Mouse (Mus musculus) myocyte (in vitro differentiated cells): ENCODE data around the gene Klf15.

Experiments used
- CEBPB ChIP-seq: IDR thresholded peaks from 2 replicates; pipeline ENCODE4 v1.6.1; 2011; ENCODE audit warnings: mild to moderate bottlenecking, moderate library complexity; ENCODE audit not compliant: poor library complexity, insufficient read depth, severe bottlenecking
- E2F4 ChIP-seq: IDR thresholded peaks from one replicate; pipeline ENCODE4 v1.6.1; 2011; ENCODE audit warnings: mild to moderate bottlenecking, control low read depth, moderate library complexity; ENCODE audit not compliant: insufficient read depth
- MAX ChIP-seq: IDR thresholded peaks from one replicate; pipeline ENCODE4 v1.6.1; 2011; ENCODE audit warnings: low read depth, mild to moderate bottlenecking, control low read depth
- MYOD1 ChIP-seq, 3 experiments: IDR thresholded peaks; one replicate each; pipeline ENCODE4 v1.6.1; 2011; ENCODE audit warnings: control low read depth in 2 of 3, low read depth in 2 of 3, mild to moderate bottlenecking in 2 of 3, moderate library complexity in 1 of 3; ENCODE audit not compliant: insufficient read length in 2 of 3, control insufficient read depth in 1 of 3
- POLR2A ChIP-seq: IDR thresholded peaks from one replicate; pipeline ENCODE4 v1.6.1; 2011; ENCODE audit warnings: low read depth, mild to moderate bottlenecking, control low read depth, moderate library complexity; ENCODE audit not compliant: insufficient read length
- POLR2AphosphoS2 ChIP-seq: IDR thresholded peaks from one replicate; pipeline ENCODE4 v1.6.1; 2011; ENCODE audit warnings: low read depth, control low read depth; ENCODE audit not compliant: insufficient read length
- REST ChIP-seq: IDR thresholded peaks from one replicate; pipeline ENCODE4 v1.6.1; 2011; ENCODE audit warnings: mild to moderate bottlenecking, control low read depth, moderate library complexity; ENCODE audit not compliant: insufficient read depth, insufficient read length
- TCF12 ChIP-seq: IDR thresholded peaks from one replicate; pipeline ENCODE4 v1.6.1; 2011; ENCODE audit warnings: mild to moderate bottlenecking, control low read depth; ENCODE audit not compliant: poor library complexity, insufficient read depth, severe bottlenecking
- TCF3 ChIP-seq: IDR thresholded peaks from one replicate; pipeline ENCODE4 v1.6.1; 2011; ENCODE audit warnings: low read depth, control low read depth; ENCODE audit not compliant: insufficient read length
- USF1 ChIP-seq: IDR thresholded peaks from one replicate; pipeline ENCODE4 v1.6.1; 2011; ENCODE audit warnings: low read depth, mild to moderate bottlenecking, control low read depth, moderate library complexity

- TF ChIP-seq POLR2A (no peak), POLR2AphosphoS2 (no peak), E2F4 (no peak), CEBPB (no peak), MAX (no peak), USF1 (no peak), TCF3 (no peak), MYOD1 (IDR thresholded peaks at IDR 0.05; ENCODE audit: control insufficient read depth in 1 of 3, insufficient read length in 2 of 3, low read depth in 2 of 3) (no peak), TCF12 (no peak), REST (no peak)
Measured at GRCm38 (mm10) chr6:90453751-90454150, 8.6 kb upstream of the Klf15 start.
